Mouse (Mus musculus) megakaryocyte, embryonic 14.5 days (primary cell): ENCODE data around the gene Slc22a20. TPM values are rescaled to one million over a fixed set of nuclear protein-coding genes. Genes with fewer than 3 reads are reported as not detected.

ENCODE experiments used
- H3K27me3 ChIP-seq: replicated peaks from 2 replicates; pipeline ENCODE3; 2012; ENCODE audit warnings: inconsistent platforms
- H3K36me3 ChIP-seq: replicated peaks from 2 replicates; pipeline ENCODE3; 2012; ENCODE audit warnings: low read length, inconsistent platforms, mixed read lengths
- H3K4me1 ChIP-seq: 2 replicates; pipeline ENCODE4 v1.6.1; 2012; ENCODE audit warnings: inconsistent platforms
- H3K4me3 ChIP-seq: replicated peaks from 2 replicates; pipeline ENCODE3; 2012; ENCODE audit warnings: moderate library complexity, mild to moderate bottlenecking, inconsistent platforms
- H3K9me3 ChIP-seq: 2 replicates; pipeline ENCODE4 v1.6.1; 2012; ENCODE audit warnings: inconsistent platforms
- FLI1 ChIP-seq: IDR thresholded peaks from 2 replicates; pipeline ENCODE4 v1.6.1; 2012; ENCODE audit warnings: low read length, inconsistent platforms, mixed read lengths
- GATA1 ChIP-seq: IDR thresholded peaks from 3 replicates; pipeline ENCODE4 v1.6.1; 2012; ENCODE audit warnings: mixed read lengths, low read length, inconsistent platforms, borderline replicate concordance
- polyA plus RNA-seq: library from polyadenylated mRNA; stranded (reverse); fragments of >175 nt; gene quantifications from 2 replicates; pipeline ENCODE4 v1.2.3, GENCODE M21; 2012; ENCODE audit warnings: low replicate concordance; ENCODE audit not compliant: insufficient read depth

Slc22a20 gene
- polyA plus RNA-seq, 1 experiment = not detected

DNA sequence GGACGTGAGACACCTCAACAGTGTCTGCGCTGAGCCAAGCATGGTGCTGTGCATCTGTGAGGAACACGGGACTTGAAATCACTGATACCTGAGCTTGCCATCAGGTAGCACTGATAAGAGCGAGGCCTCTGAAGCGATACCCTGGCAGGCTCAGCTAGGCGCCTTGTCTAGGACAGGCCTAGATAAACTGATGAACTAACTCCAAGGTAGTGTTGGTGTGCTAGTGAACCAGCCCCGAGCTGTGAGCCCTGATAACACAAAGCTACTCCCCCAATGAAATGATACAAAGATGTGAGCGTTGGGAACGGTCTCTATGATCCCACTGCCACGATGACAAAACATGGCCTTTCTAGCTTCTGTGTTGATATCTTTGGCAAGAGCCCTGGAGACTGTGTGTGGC lies 18.3 kb downstream of the Slc22a20 start:
- H3K36me3 ChIP-seq = no peaks in the 10 kb centered on the region
- H3K4me1 ChIP-seq = peaks cover 61% of the 10 kb centered on the region

GRCm38 (mm10) chr19:5966786-5967185 lies 19.2 kb downstream of the Slc22a20 start:
- Histone ChIP-seq H3K4me3 (peak overlapping the region; percentile 69), H3K36me3 (no peaks in the 10 kb centered on the region), H3K27me3 (peaks cover 7% of the 10 kb centered on the region), H3K4me1 (peaks cover 61% of the 10 kb centered on the region), H3K9me3 (no peaks in the 10 kb centered on the region)
- TF ChIP-seq FLI1 = no peak
- no peak for TF ChIP-seq GATA1

More for the DNA sequence above, 18.3 kb downstream of the Slc22a20 start:
- H3K9me3 ChIP-seq = no peaks in the 10 kb centered on the region
- TF ChIP-seq GATA1 (no peak), FLI1 (no peak)
- H3K27me3 ChIP-seq = peaks cover 11% of the 10 kb centered on the region
- H3K4me3 ChIP-seq = no peak overlapping the region

DNA sequence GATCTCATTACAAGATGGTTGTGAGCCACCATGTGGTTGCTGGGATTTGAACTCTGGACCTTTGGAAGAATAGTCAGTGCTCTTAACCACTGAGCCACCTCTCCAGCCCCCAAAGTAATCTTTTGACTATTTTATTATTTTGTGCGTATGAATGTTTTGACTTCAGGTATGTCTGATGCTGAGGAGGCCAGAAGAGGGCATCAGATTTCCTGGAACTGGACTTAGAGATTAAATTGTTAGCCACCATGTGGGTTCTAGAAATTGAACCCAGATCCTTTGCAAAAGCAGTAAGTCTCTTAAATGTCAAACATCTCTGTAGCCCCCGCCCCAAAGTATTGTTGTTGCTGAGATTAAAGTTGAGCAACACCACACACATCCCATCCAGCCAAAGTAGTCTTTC lies 20.0 kb downstream of the Slc22a20 start:
- TF ChIP-seq FLI1 = no peak
- TF ChIP-seq GATA1 = no peak
- H3K4me3 ChIP-seq = no peak overlapping the region
- peaks cover 70% of the 10 kb centered on the region for H3K4me1 ChIP-seq
- peaks cover 8% of the 10 kb centered on the region for H3K36me3 ChIP-seq
- H3K27me3 ChIP-seq = peaks cover 2% of the 10 kb centered on the region
- H3K9me3 ChIP-seq = no peaks in the 10 kb centered on the region

DNA sequence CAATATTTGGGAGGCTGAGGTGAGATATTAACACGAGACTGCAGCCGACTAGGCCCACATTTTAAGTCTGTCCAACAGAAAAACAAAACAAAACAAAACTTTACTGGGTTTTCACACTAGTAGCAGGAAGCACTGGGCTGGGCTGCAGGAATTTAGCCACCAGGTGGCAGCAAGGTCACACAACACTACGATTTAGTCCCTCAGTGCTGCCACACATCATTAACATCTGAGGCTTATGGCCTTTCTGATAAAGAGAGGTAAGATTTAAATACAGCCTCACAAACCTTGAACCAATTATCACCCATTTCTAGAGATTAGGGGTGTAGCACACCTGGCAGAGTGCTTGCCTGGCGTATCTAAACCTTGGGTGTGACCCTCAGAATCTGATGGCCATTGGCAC lies 20.7 kb downstream of the Slc22a20 start:
- H3K4me1 ChIP-seq = peaks cover 69% of the 10 kb centered on the region
- peaks cover 2% of the 10 kb centered on the region for H3K27me3 ChIP-seq
- no peak for TF ChIP-seq GATA1
- no peak for TF ChIP-seq FLI1
- peaks cover 15% of the 10 kb centered on the region for H3K36me3 ChIP-seq
- H3K4me3 ChIP-seq = peak overlapping the region; percentile 96
- H3K9me3 ChIP-seq = no peaks in the 10 kb centered on the region

DNA sequence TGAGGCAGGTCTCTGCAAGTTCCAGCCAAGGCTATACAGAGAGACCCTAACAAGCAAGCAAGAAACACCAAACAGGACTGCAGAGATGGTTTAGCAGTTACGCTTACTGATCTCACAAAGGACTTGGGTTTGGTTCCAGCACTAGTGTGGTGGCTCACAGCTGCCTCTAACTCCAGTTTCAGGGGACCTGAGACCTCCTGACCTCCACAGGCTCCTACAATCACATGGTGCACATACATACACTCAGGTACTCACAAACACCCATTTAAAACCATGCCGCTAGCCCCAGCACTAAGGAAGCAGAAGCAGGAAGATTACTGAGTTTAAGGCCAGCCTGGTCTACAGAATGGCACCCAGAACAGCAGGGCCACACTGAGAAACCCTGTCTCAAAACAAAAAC lies 21.1 kb downstream of the Slc22a20 start:
- H3K27me3 ChIP-seq = no peaks in the 10 kb centered on the region
- peaks cover 15% of the 10 kb centered on the region for H3K36me3 ChIP-seq
- H3K9me3 ChIP-seq = no peaks in the 10 kb centered on the region
- H3K4me3 ChIP-seq = peak overlapping the region; percentile 96
- TF ChIP-seq GATA1 = no peak
- no peak for TF ChIP-seq FLI1
- peaks cover 64% of the 10 kb centered on the region for H3K4me1 ChIP-seq

DNA sequence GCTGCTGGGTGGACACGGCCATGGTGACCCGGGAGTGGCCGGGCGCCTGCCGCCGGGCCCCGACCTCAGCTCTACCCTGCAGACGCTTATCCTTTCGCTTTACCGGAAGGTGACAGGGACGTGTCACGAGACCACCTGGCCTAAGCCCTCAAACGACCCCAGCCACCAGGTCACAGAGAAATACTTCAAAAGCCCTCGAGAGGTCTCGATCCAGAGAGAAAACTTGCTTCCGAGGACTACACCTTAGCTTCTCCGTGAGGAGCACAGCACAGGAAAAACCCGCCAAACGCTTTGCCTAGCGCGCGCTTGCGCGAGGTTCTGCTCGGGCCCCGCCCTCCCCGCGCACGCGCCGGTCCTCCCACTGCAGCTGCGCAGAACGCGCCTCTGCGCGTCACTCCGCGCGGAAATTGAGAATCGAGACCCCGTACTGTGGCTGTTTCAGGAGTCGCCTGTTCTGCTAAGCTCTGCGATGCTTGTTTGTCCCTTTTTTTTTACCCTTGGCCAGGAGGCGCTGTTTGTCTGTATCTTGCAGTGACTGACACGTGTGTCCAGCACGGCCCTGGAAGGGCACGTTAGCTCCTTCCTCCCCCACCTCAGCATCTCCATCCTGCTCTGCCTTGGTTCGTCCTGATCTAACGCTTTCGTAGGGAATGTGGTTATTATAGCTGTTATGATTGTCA lies 21.9 kb downstream of the Slc22a20 start, which contains the start of gene Pola2:
Pola2 (minus strand) TSS at position 320 of the 680 bp plus-strand sequence.
- Histone ChIP-seq H3K4me1 (peaks cover 62% of the 10 kb centered on the region), H3K9me3 (no peaks in the 10 kb centered on the region), H3K27me3 (no peaks in the 10 kb centered on the region), H3K4me3 (peak within 1 kb of the TSS; percentile 96), H3K36me3 (peaks cover 21% of the 10 kb centered on the region)
- TF ChIP-seq FLI1 = 0 out of 2 replicates have a peak, but pooled peaks have one; percentile 9
- TF ChIP-seq GATA1 = no peak

DNA sequence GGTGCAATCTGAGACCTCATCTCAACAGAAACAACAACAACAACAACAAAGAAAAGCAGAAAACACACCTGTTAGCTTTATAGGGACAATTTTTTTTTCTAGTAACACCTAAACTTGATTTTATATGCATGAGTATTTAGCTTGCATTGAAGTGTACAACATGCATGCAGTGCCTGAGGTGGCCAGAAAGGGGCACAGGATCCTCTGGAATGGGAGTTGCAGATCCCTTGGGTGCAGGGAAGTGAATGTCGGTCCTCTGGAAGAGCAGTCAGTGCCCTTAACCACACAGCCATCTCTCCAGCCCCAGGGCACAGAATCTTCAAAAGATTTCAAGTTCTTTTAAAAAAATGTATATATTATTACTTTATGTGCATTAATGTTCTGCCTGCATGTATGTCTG lies 23.3 kb downstream of the Slc22a20 start:
- no peaks in the 10 kb centered on the region for H3K27me3 ChIP-seq
- peaks cover 35% of the 10 kb centered on the region for H3K36me3 ChIP-seq
- H3K4me3 ChIP-seq = peak overlapping the region; percentile 96
- H3K9me3 ChIP-seq = no peaks in the 10 kb centered on the region
- TF ChIP-seq FLI1 (no peak), GATA1 (no peak)
- peaks cover 59% of the 10 kb centered on the region for H3K4me1 ChIP-seq

DNA sequence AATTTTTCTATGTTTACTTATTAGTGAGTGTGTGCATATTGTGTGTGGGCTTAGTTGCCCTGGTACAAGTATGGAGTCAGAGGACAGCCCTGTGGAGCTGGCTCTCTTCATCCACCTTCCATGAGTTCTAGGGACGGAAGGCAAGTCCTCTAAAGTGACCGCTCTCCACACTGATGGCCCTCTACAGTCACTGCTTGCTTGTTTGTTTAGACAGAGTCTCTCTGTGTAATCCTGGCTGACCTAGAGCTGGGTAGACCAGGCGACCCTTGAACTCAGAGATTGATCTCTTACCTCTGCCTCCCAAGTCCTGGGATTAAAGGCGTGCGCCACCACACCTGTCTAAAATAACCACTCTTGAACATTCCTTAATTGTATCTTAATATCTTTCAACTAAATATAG lies 28.6 kb downstream of the Slc22a20 start:
- Histone ChIP-seq H3K27me3 (no peaks in the 10 kb centered on the region), H3K36me3 (peaks cover 86% of the 10 kb centered on the region), H3K9me3 (no peaks in the 10 kb centered on the region), H3K4me3 (no peak overlapping the region), H3K4me1 (peaks cover 35% of the 10 kb centered on the region)
- TF ChIP-seq FLI1 = no peak
- TF ChIP-seq GATA1 = no peak

DNA sequence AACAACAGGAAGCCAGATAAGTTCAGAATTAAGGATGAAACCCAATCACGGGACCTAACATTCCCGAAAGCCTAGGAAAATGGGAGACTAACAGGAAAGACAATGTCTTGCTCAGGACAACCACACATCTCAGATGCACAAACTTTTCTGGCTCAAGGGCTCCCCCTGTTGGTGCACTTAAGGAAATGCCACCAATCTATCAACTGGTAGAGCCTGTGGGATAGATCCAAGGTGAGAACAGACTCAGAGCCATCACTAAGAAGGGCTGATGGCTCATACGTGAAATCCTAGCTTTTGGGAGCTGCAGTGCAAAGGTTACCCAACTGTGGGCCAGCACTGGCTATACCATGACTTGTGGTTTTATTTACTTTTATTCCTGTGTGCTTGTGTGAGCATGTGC lies 29.3 kb downstream of the Slc22a20 start:
- no peaks in the 10 kb centered on the region for H3K9me3 ChIP-seq
- no peak for TF ChIP-seq FLI1
- TF ChIP-seq GATA1 = no peak
- peaks cover 38% of the 10 kb centered on the region for H3K4me1 ChIP-seq
- H3K27me3 ChIP-seq = no peaks in the 10 kb centered on the region
- H3K36me3 ChIP-seq = peaks cover 92% of the 10 kb centered on the region
- H3K4me3 ChIP-seq = no peak overlapping the region

DNA sequence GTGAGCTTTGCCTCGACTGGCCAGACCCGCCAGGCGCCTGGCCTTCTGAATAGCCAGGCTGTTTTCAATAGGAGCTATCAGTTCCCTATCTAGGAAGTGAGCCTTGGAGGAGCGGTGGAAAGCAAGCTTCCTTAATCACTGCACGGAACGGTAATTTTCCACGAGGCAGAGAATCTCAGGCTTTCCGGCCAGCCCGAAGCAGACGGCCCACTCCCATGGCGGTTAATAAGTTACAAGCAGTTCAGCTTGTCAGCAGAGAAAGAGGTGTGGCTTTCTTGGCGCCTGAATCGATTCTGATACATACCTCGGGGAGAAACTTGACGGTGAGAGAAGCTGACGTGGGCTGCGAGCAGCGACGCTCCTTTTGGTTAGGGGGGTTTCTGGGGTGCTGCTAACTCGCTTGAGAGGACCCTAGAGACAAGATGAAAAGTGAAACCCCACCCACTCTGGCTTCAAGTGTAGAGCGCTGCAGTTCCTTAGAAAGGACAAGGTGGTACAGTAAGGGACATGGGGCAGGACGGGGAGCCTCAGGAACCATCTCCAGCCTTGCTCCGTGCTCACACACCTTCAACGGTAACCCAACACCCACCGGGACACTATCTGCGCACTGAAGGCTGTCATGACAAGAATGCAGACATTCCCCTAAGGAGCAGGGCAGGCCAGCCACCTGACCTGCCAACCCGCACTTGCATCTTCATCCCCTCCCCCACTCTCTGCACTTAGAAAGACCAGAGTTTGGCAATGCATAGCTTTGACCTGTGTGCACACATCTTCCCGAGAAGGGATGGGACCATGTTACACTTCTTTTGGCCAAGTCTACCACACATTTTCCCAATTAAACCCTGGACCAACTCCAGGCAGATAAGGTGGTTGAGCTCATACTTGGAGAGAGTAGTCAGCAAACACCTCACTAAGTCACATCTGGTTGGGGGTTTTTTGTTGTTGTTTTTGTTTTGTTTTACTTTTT lies 30.0 kb downstream of the Slc22a20 start:
- TF ChIP-seq FLI1 (no peak), GATA1 (no peak)
- H3K4me3 ChIP-seq = no peak overlapping the region

More for the DNA sequence above, 30.0 kb downstream of the Slc22a20 start:
- no peaks in the 10 kb centered on the region for H3K27me3 ChIP-seq
- H3K9me3 ChIP-seq = no peaks in the 10 kb centered on the region
- peaks cover 92% of the 10 kb centered on the region for H3K36me3 ChIP-seq
- H3K4me1 ChIP-seq = peaks cover 34% of the 10 kb centered on the region
